Mouse (Mus musculus): ENCODE data around the gene Rps6kb1.

DNA sequence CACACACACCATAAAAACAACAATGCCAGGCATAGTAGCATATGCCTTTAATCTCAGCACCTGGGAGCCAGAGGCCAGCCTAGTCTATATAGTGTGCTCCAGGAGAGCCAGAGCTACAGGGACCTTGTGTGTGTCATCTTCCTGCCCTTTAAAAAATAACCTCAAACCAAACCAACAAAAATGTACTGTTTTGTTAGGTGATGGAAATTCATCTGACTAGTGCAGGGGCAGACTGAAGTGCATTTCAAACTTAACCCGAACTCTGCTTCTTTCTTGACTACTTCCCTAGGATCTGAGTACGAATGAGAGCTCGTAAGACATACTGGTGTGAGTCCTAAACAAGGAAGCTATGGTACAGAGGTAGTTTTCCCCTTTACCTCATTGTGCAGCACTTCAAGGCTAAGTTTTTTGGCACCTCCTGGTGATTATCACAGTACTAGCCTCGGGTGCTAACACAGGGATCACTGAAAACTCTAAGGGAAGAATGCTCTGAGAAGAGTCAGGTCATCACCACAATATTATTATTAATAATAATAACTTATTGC, 46.8 kb upstream of the Rps6kb1 start:
- TF ChIP-seq POLR2A (IDR thresholded peaks at IDR 0.05; ENCODE audit: borderline replicate concordance, control insufficient read depth, low read depth, low read length) (no peak), CTCF (IDR thresholded peaks at IDR 0.05; ENCODE audit: control insufficient read depth, insufficient read depth, low read length) (no peak)
